Mouse (Mus musculus): ENCODE data around the gene Usp35.

DNA sequence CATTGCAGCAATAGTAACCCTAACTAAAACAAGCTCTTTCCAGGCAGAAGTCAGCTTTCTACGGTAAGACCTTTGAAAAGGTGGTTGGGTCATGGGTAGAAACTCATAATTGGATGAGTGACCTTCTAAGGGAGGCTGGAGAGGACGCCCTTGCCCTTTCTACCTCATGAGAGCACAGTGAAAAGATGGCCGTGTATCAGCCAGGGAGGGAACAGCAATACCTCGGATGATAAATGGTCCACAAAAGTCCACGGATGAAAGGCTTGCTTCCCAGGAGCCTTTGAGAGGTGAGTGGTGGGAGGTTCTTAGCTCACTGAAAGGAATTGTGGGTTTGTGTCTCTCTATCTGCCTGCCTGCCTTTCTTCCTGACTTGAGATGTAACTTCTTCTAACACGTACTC is 21.5 kb upstream of the Usp35 start:
- TF ChIP-seq CTCF (IDR thresholded peaks at IDR 0.05; ENCODE audit: extremely low read depth, insufficient read depth, low read length): no peak
- TF ChIP-seq POLR2A (IDR thresholded peaks at IDR 0.05; ENCODE audit: extremely low read depth, insufficient read depth, low read length): no peak
